Mouse (Mus musculus): ENCODE measurements around the gene Lipt2.

GRCm38 (mm10) chr7:100163506-100163905 is 4.4 kb downstream of the Lipt2 start:
- TF ChIP-seq POLR2A (IDR thresholded peaks at IDR 0.05; ENCODE audit: low read depth, low read length) (no peak), CTCF (IDR thresholded peaks at IDR 0.05; ENCODE audit: borderline replicate concordance, insufficient read depth, low read length) (no peak)
